Mouse (Mus musculus) stomach, embryonic 16.5 days (tissue): Measurements from ENCODE around the gene Mpzl1. TPM values are rescaled to one million over a fixed set of nuclear protein-coding genes. Genes with fewer than 3 reads are reported as not detected.
A peak's percentile ranks its signal among the peaks of the same experiment; 100 is the strongest.

Source experiments
- ATAC-seq: fragments of 200-750 bp; cut with Nextera tagmentation; 2 replicates; pipeline ENCODE4 v1.8.0; 2017; ENCODE audit warnings: moderate number of reproducible peaks, moderate TSS enrichment; ENCODE audit not compliant: insufficient read depth, low FRiP score
- H3K27ac ChIP-seq: fragments of 300-500 bp; sonication (generic); 2 replicates; pipeline ENCODE4 v1.5.1; 2014; ENCODE audit warnings: low read length
- H3K27me3 ChIP-seq: fragments of 300-500 bp; sonication (generic); 2 replicates; pipeline ENCODE4 v1.6.1; 2014; ENCODE audit warnings: low read length, control low read depth, mixed read lengths; ENCODE audit not compliant: control insufficient read depth, insufficient read depth
- H3K36me3 ChIP-seq: fragments of 300-500 bp; sonication (generic); 2 replicates; pipeline ENCODE4 v1.6.1; 2014; ENCODE audit warnings: low read length; ENCODE audit not compliant: control insufficient read depth, insufficient read depth
- H3K4me1 ChIP-seq: fragments of 300-500 bp; sonication (generic); 2 replicates; pipeline ENCODE4 v1.6.1; 2014; ENCODE audit warnings: low read length, control low read depth, mixed read lengths; ENCODE audit not compliant: control insufficient read depth, insufficient read depth
- H3K4me2 ChIP-seq: fragments of 300-500 bp; sonication (generic); 2 replicates; pipeline ENCODE4 v1.6.1; 2014; ENCODE audit warnings: low read depth, low read length, mixed read lengths
- H3K4me3 ChIP-seq: fragments of 300-500 bp; sonication (generic); replicated peaks from 2 replicates; pipeline ENCODE4 v1.5.1; 2014; ENCODE audit warnings: mild to moderate bottlenecking, low read length
- H3K9ac ChIP-seq: fragments of 300-500 bp; sonication (generic); 2 replicates; pipeline ENCODE4 v1.6.1; 2014; ENCODE audit warnings: low read length
- H3K9me3 ChIP-seq: fragments of 300-500 bp; sonication (generic); replicated peaks from 2 replicates; pipeline ENCODE4 v1.6.1; 2016; ENCODE audit warnings: low read length, control low read depth; ENCODE audit not compliant: control insufficient read depth
- WGBS: fragments of 180-500 bp; shearing (Covaris S2); extraction: QIAGEN DNeasy Blood & Tissue Kit; methylation state at CpG from one replicate; pipeline ENCODE4 v1.1.7; 2014; 5-methylcytosine and 5-hydroxymethylcytosine counted together
- polyA plus RNA-seq: library from polyadenylated mRNA; unstranded; fragments of >200 nt; fragmentation: Nextera tagmentation; extraction: Ambion mirVana; gene quantifications from 2 replicates; pipeline ENCODE4 v1.2.1, GENCODE M21; 2015

The Mpzl1 gene
- polyA plus RNA-seq, 1 experiment from 2014 or later, result 140 TPM

DNA sequence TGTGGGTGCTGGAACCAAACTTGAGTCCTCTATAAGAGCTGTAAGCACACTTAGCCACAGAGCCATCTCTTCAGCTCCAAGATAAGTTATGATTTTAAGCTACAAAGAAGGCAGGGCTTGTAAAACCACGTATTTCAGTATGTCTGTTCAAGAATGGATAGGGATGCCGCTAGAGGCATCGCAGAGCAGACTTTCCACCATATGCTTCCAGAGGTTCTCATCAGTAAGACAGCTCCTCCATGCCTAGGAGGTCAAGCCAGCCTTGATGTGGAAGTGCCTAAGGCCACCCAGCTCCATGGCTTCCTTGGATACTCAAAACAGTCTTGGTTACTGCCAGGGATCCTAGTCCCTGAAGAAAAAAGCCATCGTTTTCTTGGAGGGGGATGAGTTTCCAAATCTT is 10.8 kb upstream of the Mpzl1 start:
- Histone ChIP-seq H3K4me3 (no peak overlapping the region), H3K4me2 (no peak overlapping the region), H3K4me1 (peaks cover 3% of the 10 kb centered on the region; the same call in 1 of the 2 replicates), H3K9me3 (no peaks in the 10 kb centered on the region), H3K9ac (no peak overlapping the region), H3K27me3 (no peaks in the 10 kb centered on the region), H3K27ac (no peak overlapping the region), H3K36me3 (0 out of 2 replicates have a peak, but pooled peaks cover 3% of the 10 kb centered on the region)
- ATAC-seq, result no peak
- WGBS, result 69% methylated on average over 4 of the region's 4 CpGs

DNA sequence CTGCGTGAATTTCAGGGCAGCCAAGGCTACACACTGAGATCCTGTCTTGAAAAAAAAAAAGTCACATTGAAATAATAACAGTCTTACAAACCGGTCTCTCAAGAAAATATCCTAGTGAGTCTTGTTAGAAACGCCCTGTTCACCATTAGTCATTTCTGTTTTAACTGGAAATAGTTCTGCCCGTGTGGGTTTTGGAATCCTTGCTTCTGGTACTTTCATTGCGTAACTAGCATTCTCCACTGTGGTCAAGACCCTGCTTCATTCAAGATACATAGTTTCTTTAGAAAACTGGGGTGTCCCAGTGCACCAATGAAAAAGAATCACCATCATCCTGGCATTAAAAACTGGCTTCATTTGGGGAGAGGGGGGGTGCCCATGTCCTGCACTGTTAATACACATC is 9.4 kb upstream of the Mpzl1 start:
- H3K4me3 ChIP-seq, result no peak overlapping the region

DNA sequence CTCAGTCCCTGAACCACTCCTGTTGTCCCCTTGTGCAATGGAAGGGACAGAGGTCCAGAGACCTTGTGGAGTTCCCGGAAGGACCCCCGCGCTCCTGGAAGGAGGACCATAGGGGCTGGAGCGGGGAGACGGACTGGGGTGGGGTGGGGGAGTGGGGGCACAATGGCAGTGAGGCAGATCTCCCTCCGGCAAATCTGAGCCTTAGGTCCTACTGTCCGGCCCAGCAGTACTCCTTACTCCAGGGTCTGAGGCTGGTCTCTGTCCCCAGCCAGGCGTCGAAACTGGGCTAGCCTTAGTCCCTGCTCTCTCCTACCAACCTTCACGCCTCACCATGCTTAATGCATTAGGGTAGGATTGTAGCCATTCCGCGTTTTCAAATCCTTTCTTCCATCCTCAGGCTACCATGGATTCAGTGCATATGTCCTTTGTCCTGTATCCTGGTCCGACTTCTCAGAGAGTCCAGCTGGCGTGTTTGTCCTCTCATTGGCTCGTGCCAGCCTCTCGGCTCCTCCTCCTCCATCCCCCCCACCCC is 8.5 kb upstream of the Mpzl1 start:
- Histone ChIP-seq H3K4me2 (peak overlapping the region; percentile 70), H3K4me3 (peak overlapping the region; percentile 87), H3K9ac (peak overlapping the region; percentile 93), H3K36me3 (no peaks in the 10 kb centered on the region), H3K27me3 (no peaks in the 10 kb centered on the region), H3K4me1 (peaks cover 3% of the 10 kb centered on the region; the same call in 1 of the 2 replicates), H3K27ac (peak overlapping the region; percentile 97), H3K9me3 (no peaks in the 10 kb centered on the region)
- ATAC-seq, result peak; percentile 70
- under 1% methylated on average over 16 of the region's 16 CpGs for WGBS

More for the DNA sequence above, 9.4 kb upstream of the Mpzl1 start:
- H3K27me3 ChIP-seq, result no peaks in the 10 kb centered on the region
- ATAC-seq, result no peak
- H3K9ac ChIP-seq, result no peak overlapping the region
- 46% methylated on average over 5 of the region's 5 CpGs for WGBS
- no peaks in the 10 kb centered on the region for H3K36me3 ChIP-seq
- H3K27ac ChIP-seq, result no peak overlapping the region
- H3K9me3 ChIP-seq, result no peaks in the 10 kb centered on the region
- peak overlapping the region; percentile 70; the same call in 1 of the 2 replicates for H3K4me2 ChIP-seq
- H3K4me1 ChIP-seq, result peaks cover 3% of the 10 kb centered on the region; the same call in 1 of the 2 replicates

DNA sequence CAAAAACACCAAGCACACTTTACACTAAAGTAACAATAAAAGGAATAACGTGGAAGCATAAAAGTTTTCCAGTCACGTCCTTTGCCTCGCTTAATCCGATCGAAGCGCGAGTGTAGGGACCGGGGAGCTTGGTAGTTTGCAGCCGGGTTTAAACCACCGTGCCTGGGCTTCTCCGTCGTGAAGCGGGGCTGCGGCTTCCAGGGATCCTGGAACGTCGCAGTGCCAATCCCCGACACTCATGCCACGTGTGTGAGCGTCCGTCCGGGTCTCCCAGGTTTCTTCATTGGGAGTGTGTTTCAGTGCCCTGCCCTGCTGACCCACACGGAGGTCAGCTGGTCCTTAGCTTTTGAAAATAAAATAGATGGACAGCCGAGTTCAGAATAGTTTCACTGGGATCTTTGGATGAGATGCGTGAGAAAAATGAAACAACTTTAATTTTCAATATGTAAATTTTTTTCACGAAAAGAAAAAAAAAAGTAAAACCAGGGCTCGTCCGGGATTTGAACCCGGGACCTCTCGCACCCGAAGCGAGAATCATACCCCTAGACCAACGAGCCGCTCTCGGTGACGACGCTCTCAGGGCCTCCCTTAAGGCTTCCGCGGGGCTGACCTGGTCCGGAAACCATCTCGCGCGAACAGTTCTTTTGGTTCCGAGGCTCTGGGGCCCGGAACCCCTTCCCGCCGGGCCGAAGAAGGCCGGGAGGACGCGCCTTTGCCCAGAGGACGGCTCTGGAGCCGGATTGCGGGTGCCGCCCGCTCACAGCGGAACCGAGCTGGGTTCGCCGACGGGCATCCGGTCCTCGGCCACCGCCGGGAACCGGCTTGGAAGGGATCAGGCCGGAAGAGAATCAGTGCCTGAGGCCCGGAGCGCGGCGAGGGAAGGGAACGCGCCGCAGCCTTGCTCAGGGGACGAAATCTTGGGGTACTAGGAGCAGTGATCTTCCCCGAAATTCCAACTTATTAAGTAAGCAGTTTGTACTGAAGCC is 7.7 kb upstream of the Mpzl1 start:
- H3K27me3 ChIP-seq, result no peaks in the 10 kb centered on the region
- ATAC-seq, result peak; percentile 82
- peak overlapping the region; percentile 97 for H3K27ac ChIP-seq
- peaks cover 3% of the 10 kb centered on the region; the same call in 1 of the 2 replicates for H3K4me1 ChIP-seq
- H3K36me3 ChIP-seq, result no peaks in the 10 kb centered on the region
- under 1% methylated on average over 75 of the region's 75 CpGs for WGBS
- peak overlapping the region; percentile 70 for H3K4me2 ChIP-seq
- H3K9me3 ChIP-seq, result no peaks in the 10 kb centered on the region
- H3K4me3 ChIP-seq, result peak overlapping the region; percentile 87
- H3K9ac ChIP-seq, result peak overlapping the region; percentile 93

DNA sequence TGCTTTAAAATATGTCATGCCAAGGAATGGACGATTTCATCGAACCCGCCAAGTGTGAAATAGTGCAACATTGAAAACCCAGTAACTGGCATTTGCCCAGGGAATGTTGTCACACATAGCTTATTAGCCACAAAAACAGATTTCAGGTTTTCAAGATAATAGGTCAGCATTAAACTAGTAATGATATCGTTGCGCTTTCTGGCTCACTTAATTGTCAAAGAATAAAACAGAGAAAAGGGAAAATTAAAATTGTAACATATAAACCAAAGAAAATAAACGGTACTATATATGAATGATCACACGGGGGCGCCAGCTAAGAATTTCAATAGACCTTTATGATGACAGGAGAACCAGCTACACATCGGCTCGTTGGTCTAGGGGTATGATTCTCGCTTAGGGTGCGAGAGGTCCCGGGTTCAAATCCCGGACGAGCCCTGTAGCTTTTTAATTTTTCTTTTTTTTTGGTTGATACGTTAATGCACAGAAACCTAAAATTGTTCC is 7.0 kb upstream of the Mpzl1 start:
- H3K9ac ChIP-seq, result peak overlapping the region; percentile 75; the same call in 1 of the 2 replicates
- no peaks in the 10 kb centered on the region for H3K27me3 ChIP-seq
- peak; percentile 65 for ATAC-seq
- H3K4me3 ChIP-seq, result peak overlapping the region; percentile 87
- WGBS, result 8% methylated on average over 16 of the region's 16 CpGs
- H3K4me2 ChIP-seq, result peak overlapping the region; percentile 43
- no peaks in the 10 kb centered on the region for H3K9me3 ChIP-seq
- H3K4me1 ChIP-seq, result peaks cover 3% of the 10 kb centered on the region; the same call in 1 of the 2 replicates
- H3K36me3 ChIP-seq, result no peaks in the 10 kb centered on the region
- H3K27ac ChIP-seq, result no peak overlapping the region

DNA sequence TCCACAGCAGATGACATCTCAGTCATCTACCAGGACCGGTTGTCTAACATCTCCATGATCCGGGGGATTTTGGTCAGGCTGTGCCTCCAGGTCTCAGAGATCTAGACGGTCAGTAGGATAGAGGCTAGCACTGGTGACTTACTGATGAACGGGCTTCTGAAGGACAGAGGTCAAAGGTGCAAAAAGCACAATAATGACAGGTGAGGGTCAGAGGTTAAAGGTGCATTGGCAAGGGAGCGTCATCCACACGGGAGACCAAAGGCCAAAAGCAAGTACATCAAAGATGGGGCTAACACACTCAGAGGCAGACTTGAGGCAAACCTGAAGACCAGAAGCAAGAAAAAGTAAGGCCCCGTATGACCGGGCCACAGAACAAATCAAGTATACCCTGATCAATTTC is 2.0 kb upstream of the Mpzl1 start:
- 75% methylated on average over 8 of the region's 8 CpGs for WGBS
- H3K27ac ChIP-seq, result no peak overlapping the region
- no peaks in the 10 kb centered on the region for H3K9me3 ChIP-seq
- H3K4me1 ChIP-seq, result peaks cover 17% of the 10 kb centered on the region
- H3K9ac ChIP-seq, result no peak overlapping the region
- H3K27me3 ChIP-seq, result no peaks in the 10 kb centered on the region
- no peak overlapping the region for H3K4me3 ChIP-seq
- no peak overlapping the region for H3K4me2 ChIP-seq
- no peak for ATAC-seq
- no peaks in the 10 kb centered on the region for H3K36me3 ChIP-seq

DNA sequence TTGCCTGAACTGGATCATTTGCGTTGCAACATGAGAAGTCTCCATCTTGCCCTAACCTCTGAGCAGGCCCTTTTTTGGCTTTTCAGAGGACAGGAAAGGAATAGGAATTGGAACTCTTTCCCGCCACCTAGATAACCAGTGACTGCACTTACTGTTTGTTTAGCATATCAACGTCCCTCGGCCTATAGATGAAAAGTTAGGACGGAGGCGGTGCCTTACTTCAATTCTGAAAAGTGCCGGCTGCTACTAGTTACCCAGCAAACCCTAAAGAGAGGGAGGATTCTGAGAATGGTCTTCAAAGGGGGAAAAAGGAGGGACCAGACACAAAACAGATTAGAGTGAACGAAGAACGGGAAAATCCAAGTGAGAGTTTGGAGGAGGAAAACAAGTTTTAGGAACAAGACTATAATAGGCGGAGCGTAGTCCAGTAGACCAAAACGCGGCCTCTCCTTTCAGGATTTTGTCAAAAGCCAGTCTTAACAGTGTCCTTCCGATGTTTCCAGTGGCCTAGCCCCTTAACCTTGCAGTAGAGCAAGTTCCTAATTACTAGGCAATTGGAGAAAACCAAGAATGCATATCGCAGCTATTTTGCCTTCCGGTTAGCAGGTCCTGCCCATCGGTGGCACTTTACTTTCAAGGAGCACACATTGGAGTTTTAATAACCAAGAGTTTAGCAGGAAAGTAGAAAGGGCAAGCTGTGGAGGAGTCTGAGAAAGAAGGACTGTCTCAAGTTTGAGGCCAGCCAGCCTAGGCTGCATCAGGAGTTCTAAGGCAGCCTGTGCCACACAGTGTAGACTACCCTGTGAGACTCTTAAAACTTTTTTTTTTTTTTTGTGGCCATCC is 938 bp upstream of the Mpzl1 start:
- 0 out of 2 replicates have a peak, but pooled peaks have one; percentile 0 for ATAC-seq
- peaks cover 25% of the 10 kb centered on the region for H3K4me1 ChIP-seq
- H3K9ac ChIP-seq, result peak overlapping the region; percentile 70
- H3K27me3 ChIP-seq, result no peaks in the 10 kb centered on the region
- 23% methylated on average over 17 of the region's 17 CpGs for WGBS
- peak overlapping the region; percentile 77 for H3K4me3 ChIP-seq
- no peaks in the 10 kb centered on the region for H3K36me3 ChIP-seq
- H3K27ac ChIP-seq, result peak overlapping the region; percentile 91
- peak overlapping the region; percentile 67 for H3K4me2 ChIP-seq
- no peaks in the 10 kb centered on the region for H3K9me3 ChIP-seq

DNA sequence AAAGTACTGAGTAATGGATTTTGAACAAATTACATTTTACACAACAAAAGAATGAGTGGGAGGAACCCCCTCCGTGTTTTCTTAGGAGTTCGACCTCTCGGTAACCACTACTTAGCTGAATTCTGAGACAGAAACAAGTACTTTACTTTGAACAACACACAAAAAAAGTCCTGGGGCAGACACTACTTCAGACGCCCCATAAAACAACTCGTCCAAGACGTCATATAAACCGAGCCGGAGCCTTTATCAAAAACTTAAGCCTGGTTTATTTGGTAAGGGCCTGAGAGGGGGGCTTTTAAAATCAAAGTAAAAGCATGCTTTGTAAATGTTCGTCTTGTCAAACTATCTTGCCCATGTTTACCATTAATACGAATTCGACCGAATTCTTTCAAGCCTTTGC is 993 bp downstream of the Mpzl1 start:
- peak overlapping the region; percentile 91 for H3K9ac ChIP-seq
- H3K4me3 ChIP-seq, result peak overlapping the region; percentile 77
- no peaks in the 10 kb centered on the region for H3K36me3 ChIP-seq
- peak overlapping the region; percentile 67 for H3K4me2 ChIP-seq
- no peak for ATAC-seq
- peak overlapping the region; percentile 96; the same call in 1 of the 2 replicates for H3K27ac ChIP-seq
- peaks cover 32% of the 10 kb centered on the region for H3K4me1 ChIP-seq
- H3K27me3 ChIP-seq, result no peaks in the 10 kb centered on the region
- 5% methylated on average over 12 of the region's 12 CpGs for WGBS
- H3K9me3 ChIP-seq, result no peaks in the 10 kb centered on the region
